Mouse (Mus musculus) T-cell, adult 2 months (primary cell): ENCODE measurements around the gene Pde4d.

ENCODE experiments used
- DNase-seq: peaks from one replicate; pipeline ENCODE4 v3.0.0; 2022; ENCODE audit warnings: low spot score

Gene Pde4d

GRCm38 (mm10) chr13:109298852-109299251 is 849.1 kb downstream of the Pde4d start:
- no peak for DNase-seq

DNA sequence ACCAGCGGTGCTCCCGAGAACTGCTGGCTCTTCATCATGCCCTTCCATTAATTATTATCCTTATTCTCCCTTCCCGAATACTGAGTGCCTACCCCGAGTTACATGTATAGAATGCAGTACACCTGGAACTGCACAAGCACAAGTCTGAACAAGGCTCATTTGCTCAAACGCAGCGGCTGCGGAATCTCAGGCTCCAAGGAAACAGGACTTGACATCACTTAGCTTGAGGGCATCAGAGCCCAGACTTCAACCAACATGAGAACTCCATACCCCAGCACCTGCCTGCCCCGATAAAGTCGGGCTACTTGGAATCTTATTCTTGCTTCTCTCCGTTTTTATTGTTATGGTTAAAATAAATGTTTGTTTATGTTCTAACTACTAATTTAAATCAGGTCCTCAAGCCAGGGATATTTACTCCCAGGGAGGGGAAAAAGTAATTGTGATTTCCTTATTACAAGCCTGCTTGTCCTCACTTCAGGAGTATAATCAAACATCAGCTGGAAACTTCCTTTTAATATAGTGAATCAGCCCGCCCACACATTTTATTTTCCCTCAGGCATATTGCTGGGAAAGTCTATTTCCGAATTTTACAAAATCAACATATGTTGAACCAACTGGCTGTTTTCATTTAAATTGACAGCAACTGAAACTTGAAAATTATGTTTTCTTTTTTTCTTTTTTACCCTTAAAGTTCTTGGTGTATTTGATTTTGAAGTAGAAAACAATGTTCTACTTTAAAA is 849.9 kb downstream of the Pde4d start:
- DNase-seq, result no peak

- DNase-seq, result no peak
These were observed 862.8 kb downstream of the Pde4d start for GRCm38 (mm10) chr13:109312542-109312941.

GRCm38 (mm10) chr13:109315608-109316007 is 865.9 kb downstream of the Pde4d start:
- no peak for DNase-seq

GRCm38 (mm10) chr13:109317644-109318043 is 867.9 kb downstream of the Pde4d start:
- DNase-seq, result no peak

GRCm38 (mm10) chr13:109318434-109318998 is 868.8 kb downstream of the Pde4d start:
- DNase-seq, result no peak

- no peak for DNase-seq
These were observed 876.3 kb downstream of the Pde4d start for GRCm38 (mm10) chr13:109326061-109326460.

- no peak for DNase-seq
These were observed 881.8 kb downstream of the Pde4d start for GRCm38 (mm10) chr13:109331563-109331962.

GRCm38 (mm10) chr13:109341902-109342301 is 892.2 kb downstream of the Pde4d start:
- DNase-seq, result no peak

GRCm38 (mm10) chr13:109342469-109342868 is 892.7 kb downstream of the Pde4d start:
- DNase-seq, result no peak

GRCm38 (mm10) chr13:109343596-109343995 is 893.8 kb downstream of the Pde4d start:
- DNase-seq, result peak; percentile 55

- no peak for DNase-seq
These were observed 898.0 kb downstream of the Pde4d start for GRCm38 (mm10) chr13:109347770-109348169.

GRCm38 (mm10) chr13:109348316-109348715 is 898.6 kb downstream of the Pde4d start:
- no peak for DNase-seq

DNA sequence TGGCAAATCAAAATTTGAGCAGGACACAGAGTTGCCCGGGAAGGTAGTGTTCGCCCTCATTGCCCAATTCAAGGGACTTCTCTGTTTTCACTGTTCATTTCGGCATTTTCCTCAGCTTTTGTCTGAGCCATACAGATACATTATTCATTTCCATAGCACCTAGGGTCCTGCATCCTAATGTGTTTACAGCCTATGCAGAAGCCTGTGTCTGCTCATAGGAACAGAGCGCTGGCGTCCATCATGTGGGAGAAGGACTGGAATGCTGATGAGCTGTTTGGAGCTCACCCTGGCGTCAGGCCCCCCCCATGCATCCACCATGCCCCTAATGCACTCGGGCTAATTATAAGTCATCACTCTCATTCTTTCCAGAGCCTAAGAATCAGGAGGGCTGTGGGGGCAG is 900.4 kb downstream of the Pde4d start:
- DNase-seq, result no peak

DNA sequence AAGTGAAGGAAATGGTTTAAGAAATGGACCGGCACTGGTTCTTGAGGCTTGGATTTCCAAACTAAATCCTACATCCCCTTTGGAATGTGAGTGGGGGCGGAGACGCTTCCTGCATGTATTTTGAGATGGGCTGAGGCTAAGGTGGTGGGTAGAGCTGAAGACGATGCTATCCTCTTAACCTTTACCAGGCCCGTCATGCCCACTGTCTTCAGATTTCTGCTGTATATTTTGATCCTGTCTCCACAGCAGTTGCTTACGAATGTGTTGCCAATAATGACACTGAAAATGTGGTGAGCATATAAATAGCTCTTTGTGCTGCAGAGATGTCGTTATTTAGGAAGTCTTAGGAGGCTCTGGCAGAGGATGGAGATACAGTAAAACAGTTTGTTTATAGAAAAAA is 904.3 kb downstream of the Pde4d start:
- DNase-seq, result no peak

GRCm38 (mm10) chr13:109356252-109356651 is 906.5 kb downstream of the Pde4d start:
- DNase-seq, result no peak

DNA sequence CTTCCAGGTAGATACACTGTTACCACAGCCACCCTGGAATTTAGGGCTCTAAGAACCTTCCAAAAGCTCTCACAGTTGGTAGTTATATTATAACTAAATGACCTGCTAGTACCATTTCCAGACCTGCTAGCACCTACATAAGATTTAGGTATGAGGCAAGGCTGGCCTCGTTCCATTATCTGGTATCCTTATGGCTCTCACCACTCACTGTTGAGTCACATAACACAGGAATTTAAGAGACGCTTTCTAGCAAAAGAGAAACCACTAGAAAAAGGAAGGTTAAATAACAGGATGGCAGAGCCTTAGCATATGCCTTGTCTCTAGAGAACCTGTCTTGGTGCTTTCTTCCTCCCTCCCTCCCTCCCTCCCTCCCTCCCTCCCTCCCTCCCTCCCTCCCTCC is 910.2 kb downstream of the Pde4d start:
- DNase-seq, result no peak

DNA sequence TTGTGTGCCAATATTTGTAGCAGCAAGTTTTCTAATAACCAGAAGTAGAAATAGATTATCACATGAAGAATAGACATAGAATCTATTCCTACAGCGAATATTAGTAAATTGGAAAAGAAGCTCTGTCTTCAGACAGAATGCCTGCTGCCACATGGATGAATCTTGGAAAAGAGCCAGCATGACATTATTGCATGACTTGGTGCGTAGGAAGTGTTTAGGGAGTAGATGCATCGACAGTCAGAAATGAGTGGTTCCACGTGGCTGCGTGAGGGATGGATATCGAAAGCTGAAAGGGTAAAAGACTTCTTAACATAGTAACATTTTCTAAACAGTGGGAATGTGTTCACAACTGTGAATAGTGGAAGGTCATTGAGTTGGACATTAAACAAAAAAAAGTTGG is 912.6 kb downstream of the Pde4d start:
- DNase-seq, result no peak

DNA sequence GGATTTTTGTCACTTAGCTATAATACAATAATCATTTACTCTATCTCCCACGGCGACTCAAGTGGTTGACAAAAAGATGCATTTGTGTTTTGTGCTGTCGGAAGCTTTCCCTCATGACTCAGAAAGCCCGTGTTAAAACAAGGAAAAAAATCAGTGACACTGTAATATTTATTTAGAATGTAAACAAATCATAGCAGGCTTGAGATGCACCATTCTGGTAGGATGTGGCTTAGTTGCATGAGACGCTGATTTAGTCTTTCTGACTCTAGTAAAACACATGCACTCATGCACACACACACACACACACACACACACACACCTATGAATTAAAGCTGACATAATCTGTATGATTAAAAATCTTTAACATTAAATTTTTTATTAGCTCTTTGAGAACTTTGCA is 924.7 kb downstream of the Pde4d start:
- no peak for DNase-seq

- DNase-seq, result no peak
These were observed 926.9 kb downstream of the Pde4d start for GRCm38 (mm10) chr13:109376681-109377080.

GRCm38 (mm10) chr13:109380149-109380548 is 930.4 kb downstream of the Pde4d start:
- DNase-seq, result no peak

- DNase-seq, result no peak
These were observed 939.0 kb downstream of the Pde4d start for GRCm38 (mm10) chr13:109388626-109389220.

DNA sequence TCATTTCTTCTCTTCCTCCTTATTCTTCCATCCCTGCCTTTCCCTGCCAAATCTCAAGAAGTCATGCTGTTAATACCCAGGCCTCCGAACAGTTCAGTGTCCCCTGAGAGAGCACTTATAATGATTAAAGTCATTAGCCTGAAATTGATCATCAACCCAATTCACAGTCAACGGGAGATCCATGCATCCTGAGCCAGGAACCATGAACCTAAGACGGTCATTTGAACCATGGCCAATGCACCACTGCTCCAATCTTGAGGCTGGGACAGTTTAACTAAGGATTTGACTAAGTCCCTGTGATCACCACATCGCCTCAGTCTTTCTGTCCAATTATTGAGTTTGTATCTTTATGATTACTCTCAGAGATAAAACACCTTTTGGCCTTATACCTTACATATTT is 952.6 kb downstream of the Pde4d start:
- no peak for DNase-seq

- no peak for DNase-seq
These were observed 953.2 kb downstream of the Pde4d start for GRCm38 (mm10) chr13:109402936-109403335.
